Mouse (Mus musculus) brain, embryonic 14.5 days (tissue): ENCODE results near the gene Pou1f1.

Experiments
- CTCF ChIP-seq: fragments of 200-500 bp; IDR thresholded peaks from 2 replicates; pipeline ENCODE4 v1.5.1; 2012; ENCODE audit warnings: inconsistent platforms, mild to moderate bottlenecking, moderate library complexity, borderline replicate concordance; ENCODE audit not compliant: insufficient read depth, insufficient read length; ENCODE audit errors: extremely low read depth
- POLR2A ChIP-seq: fragments of 200-500 bp; IDR thresholded peaks from 2 replicates; pipeline ENCODE4 v1.6.1; 2012; ENCODE audit warnings: mild to moderate bottlenecking, inconsistent platforms, borderline replicate concordance; ENCODE audit not compliant: poor library complexity, insufficient read depth, insufficient read length, severe bottlenecking; ENCODE audit errors: extremely low read depth

DNA sequence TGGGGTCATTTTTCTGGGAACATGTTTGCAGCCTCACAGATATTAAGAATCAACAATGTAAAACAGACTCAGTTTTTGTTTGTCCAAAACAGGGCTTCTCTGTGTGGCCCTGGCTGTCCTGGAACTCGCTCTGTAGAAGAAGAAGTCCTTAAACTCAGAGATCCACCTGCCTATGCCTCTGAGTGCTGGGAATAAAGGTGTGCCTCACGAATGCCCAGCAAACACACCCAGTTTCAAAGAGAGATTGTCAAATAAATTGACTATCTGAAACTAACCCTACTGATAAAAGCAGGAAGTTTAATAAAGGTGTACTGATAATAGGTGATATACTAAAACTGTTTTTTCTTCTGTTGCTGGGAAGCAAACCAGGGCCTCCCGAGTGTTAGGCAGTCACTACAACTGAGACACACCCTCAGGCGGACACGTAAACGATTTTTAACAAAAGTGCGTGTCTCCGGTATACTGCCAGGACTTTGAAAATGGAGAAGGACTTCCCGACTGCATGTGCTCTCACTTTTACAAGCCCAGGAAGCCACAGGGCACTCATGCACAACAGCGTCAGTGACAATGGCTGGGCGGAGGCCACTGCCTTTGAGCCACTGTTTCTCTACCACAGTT is 23.5 kb downstream of the Pou1f1 start:
- TF ChIP-seq CTCF: no peak
- no peak for TF ChIP-seq POLR2A
